Mouse (Mus musculus) gastrocnemius, adult 18-20 months (tissue): ENCODE measurements around the gene AU040320. TPM values are rescaled to one million over a fixed set of nuclear protein-coding genes. Genes with fewer than 3 reads are reported as not detected.

Source experiments
- DNase-seq: peaks from one replicate; pipeline ENCODE4 v3.0.0; 2021; ENCODE audit warnings: low spot score
- total RNA-seq, 2 experiments: library from RNA; stranded (reverse); gene quantifications; 2 replicates each; pipeline ENCODE4 v1.2.3; 2021

AU040320 gene
- total RNA-seq, 2 experiments from 2014 or later, result 23.6 to 25.5 TPM

DNA sequence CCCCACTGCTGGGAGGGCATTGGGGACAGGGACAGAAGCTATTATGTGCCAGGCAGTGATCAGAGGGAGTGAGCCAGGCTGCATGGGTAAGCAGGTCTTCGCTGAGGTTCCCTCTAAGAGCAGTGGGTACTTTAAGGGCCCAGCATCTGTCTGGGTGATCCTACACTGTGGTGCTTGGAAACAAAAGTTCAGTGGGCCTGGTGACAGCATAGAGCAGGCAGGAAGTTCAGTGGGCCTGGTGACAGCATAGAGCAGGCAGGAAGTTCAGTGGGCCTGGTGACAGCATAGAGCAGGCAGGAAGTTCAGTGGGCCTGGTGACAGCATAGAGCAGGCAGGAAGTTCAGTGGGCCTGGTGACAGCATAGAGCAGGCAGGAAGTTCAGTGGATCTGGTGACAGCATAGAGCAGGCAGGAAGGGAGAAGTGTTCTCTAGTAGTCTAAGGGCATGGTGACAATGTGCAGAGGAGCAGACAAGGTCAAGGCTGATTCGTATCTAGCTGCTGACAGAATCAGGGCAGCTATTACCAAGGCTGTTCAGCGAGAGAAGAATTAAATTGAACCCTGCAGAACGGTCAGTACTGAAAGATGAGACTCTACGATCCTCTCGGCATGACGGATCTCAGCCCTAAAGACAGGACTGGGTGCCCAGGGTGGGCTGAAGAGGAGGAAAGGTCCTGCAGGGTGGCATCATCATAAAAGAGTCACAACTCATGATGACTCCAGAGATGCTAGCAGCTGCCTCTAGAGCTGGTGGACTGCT, 96.9 kb downstream of the AU040320 start:
- DNase-seq, result no peak

DNA sequence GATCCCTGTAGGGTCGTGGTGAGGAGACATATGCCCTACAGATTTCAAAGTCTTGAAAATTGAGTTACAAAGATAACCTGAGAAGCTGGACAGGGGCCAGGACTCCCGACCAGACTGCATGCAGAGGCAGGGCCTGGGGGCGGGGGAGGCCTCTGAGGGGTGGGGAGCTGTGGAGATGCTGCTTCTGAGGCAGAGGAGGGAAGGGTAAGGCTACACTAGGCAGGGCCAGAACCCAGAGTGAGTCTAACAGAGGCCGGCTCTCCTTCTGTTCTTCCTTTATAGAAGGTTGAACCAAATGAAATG, 97.4 kb downstream of the AU040320 start:
- no peak for DNase-seq

GRCm38 (mm10) chr4:126852971-126853370, 99.6 kb downstream of the AU040320 start:
- no peak for DNase-seq

DNA sequence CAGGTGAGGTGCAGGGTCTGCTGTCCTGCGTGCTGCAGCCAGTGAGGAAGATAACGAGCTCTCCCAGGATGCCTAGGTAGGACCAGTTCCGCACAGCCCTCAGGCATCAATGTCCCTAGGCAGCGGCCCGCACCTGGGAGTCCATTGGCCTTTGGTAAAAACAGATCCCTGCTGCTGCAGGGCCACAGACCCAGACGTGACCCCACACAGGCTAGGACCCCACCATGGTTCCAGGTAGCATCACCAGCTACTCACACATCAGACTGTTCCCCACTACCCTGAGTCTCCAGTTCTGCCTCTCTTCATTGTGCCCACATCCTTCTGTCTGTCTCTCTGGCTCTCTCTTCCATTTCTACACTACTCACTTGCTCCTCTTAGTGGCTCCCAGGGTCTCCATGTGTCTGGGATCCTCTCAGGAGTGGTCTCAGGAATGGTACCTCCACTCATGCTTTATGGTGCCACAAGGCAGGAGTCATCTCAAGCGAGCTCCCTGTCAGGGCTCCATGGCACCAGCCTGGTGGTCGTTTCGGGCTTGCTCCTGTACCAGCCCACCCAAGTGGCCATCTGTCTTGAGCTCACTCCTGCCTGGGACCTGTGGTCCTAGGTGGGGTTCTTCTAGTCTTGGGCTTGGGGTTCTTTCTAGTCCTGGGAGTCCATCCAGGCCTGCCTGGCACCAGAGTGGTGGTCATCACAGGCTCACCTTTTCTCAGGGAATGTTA, 107.1 kb downstream of the AU040320 start:
- no peak for DNase-seq

- DNase-seq, result no peak
Observed at GRCm38 (mm10) chr4:126861514-126862266, 108.3 kb downstream of the AU040320 start.

DNA sequence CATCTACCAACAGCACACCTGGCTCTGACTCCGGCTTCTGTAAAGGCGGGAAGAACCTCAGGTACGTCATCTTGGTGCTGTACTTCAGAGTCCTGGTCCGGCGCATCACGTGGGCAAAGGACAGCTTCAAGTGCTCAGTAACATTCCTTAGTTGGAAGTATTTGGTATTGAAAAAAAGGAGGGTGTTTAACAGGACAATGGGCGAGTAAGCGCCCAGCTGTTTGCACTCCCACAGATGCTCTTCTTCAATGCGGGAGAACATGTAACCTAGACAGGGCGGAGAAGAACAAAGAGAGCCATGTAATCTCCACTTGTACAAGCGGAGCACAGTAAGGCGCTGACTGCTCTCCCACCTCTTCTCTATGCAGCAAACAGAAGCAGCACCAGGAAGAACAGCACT, 115.4 kb downstream of the AU040320 start:
- no peak for DNase-seq

DNA sequence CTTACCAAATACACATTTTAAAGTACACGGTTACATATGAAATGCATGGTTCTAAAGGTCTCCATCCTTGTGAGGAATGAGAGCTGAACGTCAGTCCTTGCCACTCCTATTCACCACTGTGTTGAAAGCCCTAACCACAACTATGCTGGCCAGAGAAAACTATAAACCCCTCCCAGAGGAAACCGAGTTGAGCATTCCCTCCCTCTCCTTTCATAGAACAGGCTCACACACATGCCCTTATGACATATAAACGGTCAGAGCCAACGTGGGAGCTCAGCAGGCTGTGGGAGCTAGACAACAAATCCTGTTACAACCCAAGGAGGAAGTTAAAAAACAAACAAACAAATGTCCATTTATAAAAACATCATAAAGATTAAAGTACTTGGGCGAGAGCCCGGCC, 119.4 kb downstream of the AU040320 start:
- DNase-seq, result no peak

- DNase-seq, result no peak
Observed at GRCm38 (mm10) chr4:126879560-126880275, 126.4 kb downstream of the AU040320 start.

DNA sequence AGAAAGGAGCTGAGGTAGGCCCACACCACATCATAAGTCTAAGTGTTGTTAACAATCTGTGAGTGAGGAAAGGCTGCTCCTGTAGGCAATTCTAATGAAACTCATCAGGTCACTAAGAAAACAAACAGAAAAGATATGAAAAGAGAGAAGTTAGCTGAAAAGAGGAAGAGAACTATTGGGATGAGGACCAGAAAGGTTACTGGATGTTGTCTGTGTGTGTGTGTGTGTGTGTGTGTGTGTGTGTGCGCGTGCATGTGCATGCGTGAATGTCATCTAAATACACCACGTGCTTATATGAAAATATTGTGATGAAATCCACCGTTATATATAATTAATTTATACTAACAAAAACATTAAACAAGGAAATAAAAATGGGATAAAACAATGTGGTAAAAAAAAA, 130.3 kb downstream of the AU040320 start:
- no peak for DNase-seq

DNA sequence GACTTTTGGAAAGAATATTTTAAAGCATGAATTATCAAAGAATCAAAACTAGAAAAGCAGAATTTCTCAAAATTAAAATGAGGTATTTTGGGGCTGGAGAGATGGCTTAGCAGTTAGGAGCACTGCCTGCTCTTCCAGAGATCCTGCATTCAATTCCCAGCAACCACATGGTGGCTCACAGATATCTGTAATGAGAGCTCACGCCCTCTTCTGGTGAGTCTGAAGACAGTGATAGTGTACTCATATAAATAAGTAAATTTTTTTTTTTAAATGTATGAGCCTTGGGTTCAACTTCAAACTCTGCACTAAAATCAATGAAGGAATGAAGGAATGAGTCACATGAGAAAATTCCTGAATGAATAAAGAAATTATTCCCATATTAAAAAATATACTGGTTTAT, 132.6 kb downstream of the AU040320 start:
- no peak for DNase-seq

DNA sequence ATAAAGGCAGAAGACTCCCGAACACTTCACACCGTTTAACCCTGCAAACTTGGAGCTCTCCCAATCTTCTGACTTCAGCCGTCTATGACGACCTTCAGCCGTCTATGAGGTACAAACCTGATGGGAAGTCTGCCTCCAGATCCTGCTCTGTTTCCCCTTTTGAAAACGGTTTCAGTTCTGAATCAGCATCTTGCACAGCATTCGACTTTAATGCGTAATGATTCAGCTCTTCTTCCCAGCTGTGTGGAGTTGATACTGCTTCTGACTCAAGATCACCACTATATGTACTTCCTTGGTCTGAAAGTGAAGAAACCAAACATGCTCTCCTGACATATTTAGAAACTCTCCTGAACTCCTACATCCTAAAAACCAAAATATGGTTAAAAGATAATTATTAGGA, 136.5 kb downstream of the AU040320 start:
- DNase-seq, result no peak

Other genes with a start within 250 kb of the AU040320 start
- gene Ago4, start 220.1 kb upstream of the AU040320 start, total RNA-seq, result 1 to 10 TPM; 5.1 to 5.8 TPM
- gene Clspn, start 196.6 kb upstream of the AU040320 start, total RNA-seq, result not detected
- gene 5730409E04Rik, start 143.7 kb upstream of the AU040320 start, total RNA-seq, result 10 to 100 TPM; 21.9 to 24.5 TPM
- gene Psmb2, start 75.9 kb upstream of the AU040320 start, total RNA-seq, result 100 to 1,000 TPM in 1 of 2 experiments, 10 to 100 TPM in 1; 95.6 to 104 TPM
- gene Tfap2e, start 17.3 kb upstream of the AU040320 start, total RNA-seq, result not detected
- gene Ncdn, start 106 bp upstream of the AU040320 start, total RNA-seq, result 10 to 100 TPM; 12.4 to 13.3 TPM
- 10 to 100 TPM; 14.6 to 16.3 TPM for gene Zmym4, start 214.6 kb downstream of the AU040320 start, total RNA-seq